Mouse (Mus musculus): Measurements from ENCODE around the gene Cdc42ep4.

Gene Cdc42ep4

GRCm38 (mm10) chr11:113681979-113682378 lies 69.7 kb downstream of the Cdc42ep4 start:
- DNase-seq: no peak

- no peak for DNase-seq
Measured at GRCm38 (mm10) chr11:113680954-113681353, 70.7 kb downstream of the Cdc42ep4 start.

- DNase-seq: peak in 1 of 2 experiments; percentile 25
Measured at GRCm38 (mm10) chr11:113678373-113678772, 73.3 kb downstream of the Cdc42ep4 start.

GRCm38 (mm10) chr11:113677378-113677777 lies 74.3 kb downstream of the Cdc42ep4 start:
- DNase-seq: no peak
